Mouse (Mus musculus) spleen, adult 2 months (tissue): ENCODE data around the gene Aff4.

Experiments used
- CTCF ChIP-seq: fragments of 200-500 bp; IDR thresholded peaks from 2 replicates; pipeline ENCODE4 v1.5.1; 2011; ENCODE audit warnings: mild to moderate bottlenecking, inconsistent platforms; ENCODE audit not compliant: insufficient read depth, insufficient read length, insufficient replicate concordance; ENCODE audit errors: extremely low read depth
- POLR2A ChIP-seq: fragments of 200-500 bp; IDR thresholded peaks from 2 replicates; pipeline ENCODE4 v1.6.1; 2011; ENCODE audit warnings: low read depth, low read length, inconsistent platforms

DNA sequence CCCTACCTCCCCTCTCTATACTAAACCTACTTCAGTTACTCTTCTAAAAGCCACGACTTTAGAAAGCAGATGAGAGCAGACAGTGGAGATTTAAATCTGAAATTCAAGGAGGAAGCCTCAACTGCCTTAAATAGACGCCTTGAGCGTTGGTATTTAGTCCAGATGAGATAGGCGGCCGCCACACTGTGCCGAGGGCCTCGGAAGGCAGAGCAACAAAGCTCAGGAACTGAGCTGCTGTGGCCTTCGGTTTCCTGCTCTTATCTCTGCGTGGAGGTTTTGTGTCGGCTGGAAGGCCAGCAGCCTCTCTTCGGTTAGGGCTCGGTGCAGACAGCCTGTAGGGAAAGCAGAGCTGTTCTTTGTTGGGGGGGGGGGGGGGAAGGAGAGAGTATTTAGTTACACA lies 91.3 kb downstream of the Aff4 start:
- TF ChIP-seq CTCF: no peak
- no peak for TF ChIP-seq POLR2A
